Comparison of ENCODE assay signal across 8 mouse cellular contexts in the genomic region with DNA sequence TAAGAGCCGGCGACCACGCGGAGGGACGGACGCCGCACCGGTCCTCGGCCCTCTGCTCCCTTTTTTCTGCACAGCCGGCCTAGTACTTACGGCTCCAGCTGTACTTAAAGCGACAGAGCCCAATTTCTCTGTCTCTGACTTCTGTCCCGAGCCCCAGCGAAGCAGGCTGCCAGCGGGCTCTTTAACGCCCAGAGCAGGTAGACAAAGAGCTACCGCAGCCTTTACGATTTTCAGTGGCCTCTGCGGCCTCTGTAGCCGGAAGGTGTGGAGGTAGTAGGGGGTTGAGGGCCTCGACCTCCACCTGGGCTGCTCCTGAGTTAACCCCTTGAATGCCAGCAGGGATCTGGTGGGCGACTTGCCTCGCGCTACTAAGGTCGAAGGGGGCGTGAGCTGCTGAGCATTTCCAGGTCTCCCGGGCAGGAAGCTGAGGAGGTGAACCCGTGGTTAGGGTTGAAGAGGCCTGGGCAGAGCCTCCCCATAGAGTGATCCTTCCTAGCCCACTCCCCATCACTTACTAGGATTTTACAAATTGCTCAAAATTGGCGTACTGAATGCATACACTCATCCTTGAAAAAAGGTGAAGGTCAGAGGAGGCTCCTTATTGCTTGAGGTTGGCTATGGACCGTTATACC.
A peak's percentile ranks its signal among the peaks of the same experiment; 100 is the strongest.
DNase-seq lines count a peak whose midpoint lies in the region; ATAC-seq and TF ChIP-seq lines count a peak whose summit lies in the region.

No protein-coding gene starts in this region.

- peak overlapping the region; percentile 77 for H3K4me2 ChIP-seq in heart, embryonic 11.5 days
- peak overlapping the region; percentile 83 for H3K4me2 ChIP-seq in kidney, embryonic 14.5 days (replicated peaks; ENCODE audit: low read depth, low read length)
- H3K4me2 ChIP-seq in lung, embryonic 16.5 days (ENCODE audit: low read depth, low read length): peak overlapping the region; percentile 71

- TF ChIP-seq CTCF in cortical plate, adult 2 months (IDR thresholded peaks at IDR 0.05; ENCODE audit: extremely low read depth, insufficient read depth, low read length): no peak

- 3% methylated on average over 30 of the region's 30 CpGs for WGBS in heart, embryonic 11.5 days (ENCODE audit: insufficient replicate concordance)
- WGBS in kidney, embryonic 14.5 days: 3% methylated on average over 30 of the region's 30 CpGs
- WGBS in lung, embryonic 16.5 days: 6% methylated on average over 30 of the region's 30 CpGs

- H3K9ac ChIP-seq in heart, embryonic 11.5 days (ENCODE audit: low read depth, low read length): peak overlapping the region; percentile 78
- peak overlapping the region; percentile 60; the same call in 1 of the 2 replicates for H3K9ac ChIP-seq in kidney, embryonic 14.5 days (ENCODE audit: low read depth, low read length)
- peak overlapping the region; percentile 62 for H3K9ac ChIP-seq in lung, embryonic 16.5 days (ENCODE audit: low read length)

- intact Hi-C loops in left cerebral cortex, postnatal 25 days (cut with DNase I): no loop called here
- intact Hi-C loops in left cerebral cortex, postnatal 10 days (cut with DNase I): no loop called here

- H3K9me3 ChIP-seq in heart, embryonic 11.5 days (replicated peaks; ENCODE audit: control insufficient read depth, low read length): no peaks in the 10 kb centered on the region
- no peaks in the 10 kb centered on the region for H3K9me3 ChIP-seq in kidney, embryonic 14.5 days (ENCODE audit: control insufficient read depth, low read length)
- H3K9me3 ChIP-seq in lung, embryonic 16.5 days (ENCODE audit: control insufficient read depth, low read length): no peaks in the 10 kb centered on the region

- peak overlapping the region; percentile 55 for H3K4me3 ChIP-seq in cortical plate, adult 2 months (ENCODE audit: insufficient read depth, low read length)
- peak overlapping the region; percentile 63 for H3K4me3 ChIP-seq in heart, embryonic 11.5 days (ENCODE audit: low read depth, low read length)
- peak overlapping the region; percentile 48 for H3K4me3 ChIP-seq in kidney, embryonic 14.5 days (ENCODE audit: low read length)
- H3K4me3 ChIP-seq in lung, embryonic 16.5 days (ENCODE audit: low read length): peak overlapping the region; percentile 54

- H3K27me3 ChIP-seq in heart, embryonic 11.5 days (ENCODE audit: control insufficient read depth, insufficient read depth, low read length): no peaks in the 10 kb centered on the region
- H3K27me3 ChIP-seq in kidney, embryonic 14.5 days (ENCODE audit: control insufficient read depth, insufficient read depth, low read length): no peaks in the 10 kb centered on the region
- no peaks in the 10 kb centered on the region for H3K27me3 ChIP-seq in lung, embryonic 16.5 days (ENCODE audit: control insufficient read depth, insufficient read depth, low read depth, low read length)

- no peak for TF ChIP-seq POLR2A in cortical plate, adult 2 months (IDR thresholded peaks at IDR 0.05; ENCODE audit: extremely low read depth, insufficient read depth, low read length)

- no peak overlapping the region for H3K27ac ChIP-seq in cortical plate, adult 2 months (ENCODE audit: insufficient read depth, low read length)
- H3K27ac ChIP-seq in heart, embryonic 11.5 days (ENCODE audit: low read depth, low read length): peak overlapping the region; percentile 59
- H3K27ac ChIP-seq in kidney, embryonic 14.5 days (ENCODE audit: low read depth, low read length): peak overlapping the region; percentile 6; the same call in 1 of the 2 replicates
- no peak overlapping the region for H3K27ac ChIP-seq in lung, embryonic 16.5 days (ENCODE audit: low read length)

- no peaks in the 10 kb centered on the region for H3K36me3 ChIP-seq in heart, embryonic 11.5 days (ENCODE audit: control insufficient read depth, insufficient read depth, low read length)
- H3K36me3 ChIP-seq in kidney, embryonic 14.5 days (ENCODE audit: control insufficient read depth, insufficient read depth, low read length): no peaks in the 10 kb centered on the region
- no peaks in the 10 kb centered on the region for H3K36me3 ChIP-seq in lung, embryonic 16.5 days (ENCODE audit: control insufficient read depth, insufficient read depth, low read length)

- peaks cover 2% of the 10 kb centered on the region; the same call in 1 of the 2 replicates for H3K4me1 ChIP-seq in cortical plate, adult 2 months (ENCODE audit: control insufficient read depth, insufficient read depth, low read length)
- H3K4me1 ChIP-seq in heart, embryonic 11.5 days (ENCODE audit: control insufficient read depth, insufficient read depth, low read length): peaks cover 53% of the 10 kb centered on the region
- peaks cover 22% of the 10 kb centered on the region for H3K4me1 ChIP-seq in kidney, embryonic 14.5 days (ENCODE audit: control insufficient read depth, insufficient read depth, low read length)
- peaks cover 44% of the 10 kb centered on the region for H3K4me1 ChIP-seq in lung, embryonic 16.5 days (replicated peaks; ENCODE audit: control insufficient read depth, insufficient read depth, low read length)

- ATAC-seq in heart, embryonic 11.5 days (replicated peaks; ENCODE audit: insufficient number of reproducible peaks, low FRiP score, low TSS enrichment): 0 out of 2 replicates have a peak, but pooled peaks have one; percentile 23
- ATAC-seq in kidney, embryonic 14.5 days (ENCODE audit: low FRiP score, low TSS enrichment): peak; percentile 72
- peak; percentile 60 for ATAC-seq in lung, embryonic 16.5 days (ENCODE audit: low read depth)
- no peak for ATAC-seq in activated CD4-positive, CD25-positive, alpha-beta regulatory T cell, adult 4 months

- DNase-seq in left cerebral cortex, postnatal 25 days (ENCODE audit: low spot score in 2 of 2): peak; percentile 47 to 59
- no peak for DNase-seq in left cerebral cortex, postnatal 10 days (ENCODE audit: extremely low spot score in 1 of 2, low spot score in 2 of 2)
- peak; percentile 64 for DNase-seq in ovary, postnatal 36 days (ENCODE audit: low spot score)

Comparison
In these comparisons a context has a peak if more than half of its experiments do, and no peak if none do; other contexts are left out.
1. DNase-seq: peak in left cerebral cortex, postnatal 25 days (2 of 2) and ovary, postnatal 36 days (single experiment); none in left cerebral cortex, postnatal 10 days (0 of 2).
2. H3K27ac ChIP-seq: peak in heart, embryonic 11.5 days (single experiment) and kidney, embryonic 14.5 days (single experiment); none in cortical plate, adult 2 months (single experiment) and lung, embryonic 16.5 days (single experiment).
3. Peak in every context shown above with its lines, with median percentiles within 50 percentile points of each other: H3K4me3 ChIP-seq, H3K4me2 ChIP-seq and H3K9ac ChIP-seq.